Mouse (Mus musculus): ENCODE data around the gene Tle1. TPM values are rescaled to one million over a fixed set of nuclear protein-coding genes. Genes with fewer than 3 reads are reported as not detected.

The Tle1 gene
- total RNA-seq (2014; fragmentation: Nextera tagmentation), result 7.4 and 9.4 TPM in 2 replicates
- total RNA-seq (2017), result 14.2 and 19.4 TPM in 2 replicates

DNA sequence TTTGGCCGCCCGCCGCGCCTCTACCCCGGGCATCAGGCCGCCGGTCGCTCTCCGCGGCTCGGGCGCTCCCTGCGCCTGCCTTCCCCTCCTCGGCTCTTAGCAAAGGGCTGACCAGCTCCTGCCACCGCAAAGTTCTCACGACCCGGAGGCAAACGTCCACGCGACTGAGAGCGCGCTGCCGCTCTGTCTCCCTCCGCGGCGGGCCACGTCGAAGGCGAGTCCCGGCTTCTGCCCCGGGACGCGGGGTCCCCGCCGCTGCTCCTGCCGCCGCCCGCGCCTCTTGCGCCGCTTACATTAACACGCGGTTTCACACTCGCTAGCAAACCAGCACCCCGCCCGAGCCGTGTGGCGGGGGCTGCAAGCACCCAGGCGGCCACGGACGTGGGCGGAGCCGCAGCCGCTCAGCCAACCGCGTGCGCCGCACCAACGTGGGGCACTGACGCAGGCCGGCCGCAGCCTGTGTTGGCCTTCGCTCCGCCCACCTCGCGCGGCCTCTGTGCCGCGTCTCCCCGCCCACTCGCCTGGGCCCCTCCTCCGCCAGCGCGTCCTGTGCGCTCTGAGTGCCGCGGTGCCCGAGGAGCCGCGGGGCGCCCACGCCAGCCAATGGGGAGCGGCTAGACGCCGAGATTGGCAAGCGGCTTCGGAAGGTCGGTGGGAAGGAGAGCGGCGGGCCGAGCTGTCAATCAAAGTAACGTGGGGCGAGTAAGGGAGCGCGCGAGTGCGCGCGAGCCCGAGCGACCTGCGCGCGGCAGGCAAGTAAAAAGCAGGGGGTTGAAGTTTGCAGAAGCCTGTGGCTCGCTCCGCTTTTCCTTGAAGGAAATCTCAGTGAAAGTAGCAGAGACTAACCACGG is at the start of gene Tle1:
Tle1 (minus strand) TSS at position 361 of the 851 bp plus-strand sequence.
- peak; percentile 90 for ATAC-seq (replicated peaks; ENCODE audit: low FRiP score, low TSS enrichment, poor library complexity, severe bottlenecking)

GRCm38 (mm10) chr4:72233584-72234219 is 33.0 kb upstream of the Tle1 start:
- ATAC-seq (replicated peaks; ENCODE audit: low FRiP score, low TSS enrichment, poor library complexity, severe bottlenecking), result no peak

DNA sequence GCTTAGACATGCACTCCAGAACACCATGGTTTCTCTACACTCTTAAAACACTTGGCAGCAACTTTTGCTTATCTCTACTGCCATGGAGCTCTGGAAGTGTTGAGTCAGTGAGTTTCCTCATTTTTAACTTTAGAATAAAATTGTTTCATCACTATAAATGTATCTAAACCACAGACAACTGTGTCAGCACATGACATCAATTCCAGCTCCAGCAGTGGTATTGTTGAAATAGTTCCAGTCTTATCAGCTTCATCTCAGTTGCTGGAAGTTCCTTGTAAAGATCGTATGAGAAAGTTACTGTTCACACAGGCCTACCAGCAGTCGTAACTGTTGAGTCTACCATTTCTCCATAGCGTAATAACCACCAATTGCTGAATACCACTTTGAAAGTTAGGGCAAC is 31.5 kb upstream of the Tle1 start:
- no peak for ATAC-seq (replicated peaks; ENCODE audit: low FRiP score, low TSS enrichment, poor library complexity, severe bottlenecking)

DNA sequence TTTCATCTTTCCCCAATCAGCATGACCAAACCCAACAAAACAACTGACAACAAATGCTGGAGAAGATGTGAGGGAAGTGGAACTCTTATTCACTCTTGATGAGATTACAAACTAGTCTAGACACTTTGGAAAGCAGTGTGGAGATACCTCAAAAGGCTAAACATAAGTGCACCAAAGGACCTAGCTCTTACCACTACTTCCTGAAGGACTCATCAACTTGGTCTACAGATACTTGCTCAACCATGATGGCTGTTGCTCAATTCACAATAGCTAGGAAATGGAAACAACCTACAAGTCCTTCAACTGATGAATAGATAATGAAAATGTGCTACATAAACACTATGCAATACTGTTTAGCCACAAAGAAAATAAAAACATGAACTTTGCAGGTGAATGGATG is 30.1 kb upstream of the Tle1 start:
- no peak for ATAC-seq (replicated peaks; ENCODE audit: low FRiP score, low TSS enrichment, poor library complexity, severe bottlenecking)

DNA sequence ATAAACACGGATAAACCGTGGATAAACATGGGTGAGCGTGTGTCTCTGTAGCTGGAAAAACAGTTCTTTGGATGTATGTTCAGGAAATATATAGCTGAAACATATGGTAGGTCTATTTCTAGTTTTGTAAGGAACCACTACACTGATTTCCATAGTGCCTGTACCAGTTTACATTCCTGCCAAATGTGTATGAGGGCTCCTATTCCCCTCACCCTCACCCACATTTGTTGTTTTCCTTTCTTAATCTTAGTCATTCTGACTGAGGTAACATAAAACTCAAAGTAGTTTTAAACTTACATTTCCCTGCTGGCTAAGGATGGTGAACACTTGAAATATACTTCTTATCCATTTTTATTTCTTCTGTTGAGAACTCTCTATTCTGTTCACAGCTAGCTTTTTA is 20.9 kb upstream of the Tle1 start:
- ATAC-seq (replicated peaks; ENCODE audit: low FRiP score, low TSS enrichment, poor library complexity, severe bottlenecking), result no peak

GRCm38 (mm10) chr4:72204420-72205045 is 3.8 kb upstream of the Tle1 start:
- no peak for ATAC-seq (replicated peaks; ENCODE audit: low FRiP score, low TSS enrichment, poor library complexity, severe bottlenecking)

- no peak for ATAC-seq (replicated peaks; ENCODE audit: low FRiP score, low TSS enrichment, poor library complexity, severe bottlenecking)
Measured at GRCm38 (mm10) chr4:72201521-72201991, 837 bp upstream of the Tle1 start.

GRCm38 (mm10) chr4:72199571-72200558 is 854 bp downstream of the Tle1 start:
- ATAC-seq (replicated peaks; ENCODE audit: low FRiP score, low TSS enrichment, poor library complexity, severe bottlenecking), result no peak

- ATAC-seq (replicated peaks; ENCODE audit: low FRiP score, low TSS enrichment, poor library complexity, severe bottlenecking), result peak; percentile 80
Measured at GRCm38 (mm10) chr4:72198877-72199411, 1.8 kb downstream of the Tle1 start.

DNA sequence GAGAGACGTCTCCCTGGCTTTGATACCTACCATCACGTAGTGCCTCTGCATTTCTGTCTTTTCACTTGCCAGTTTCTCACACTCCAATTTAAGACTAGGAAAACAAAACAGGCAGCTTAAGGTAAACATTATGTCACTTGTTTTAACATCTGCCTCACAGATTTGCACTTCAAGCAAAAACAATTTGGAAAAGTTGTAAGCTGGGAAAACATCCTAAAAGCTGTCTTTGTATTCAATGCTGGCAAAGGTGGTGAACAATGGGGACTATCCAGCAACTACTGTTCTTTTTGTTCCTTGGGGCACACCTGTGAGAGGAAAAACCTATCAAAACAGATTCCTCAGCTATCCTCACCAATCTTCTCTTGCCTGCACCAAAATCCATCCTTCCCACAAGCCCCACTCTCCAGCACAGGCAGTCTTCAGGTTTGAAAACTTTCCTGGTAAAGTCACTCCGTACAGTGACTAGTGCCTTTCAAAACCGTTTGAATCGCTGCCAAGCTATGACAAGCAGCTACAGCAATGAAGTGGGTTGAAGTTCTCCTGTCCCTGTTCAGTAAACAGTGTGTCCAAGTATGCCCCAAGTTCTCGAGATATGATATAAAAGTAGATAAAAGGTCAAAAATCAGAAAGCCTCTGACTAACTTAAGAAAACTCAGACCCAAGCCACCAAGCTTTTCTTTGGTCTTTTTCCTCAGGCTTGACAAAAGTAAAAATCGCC is 2.7 kb downstream of the Tle1 start:
- no peak for ATAC-seq (replicated peaks; ENCODE audit: low FRiP score, low TSS enrichment, poor library complexity, severe bottlenecking)

DNA sequence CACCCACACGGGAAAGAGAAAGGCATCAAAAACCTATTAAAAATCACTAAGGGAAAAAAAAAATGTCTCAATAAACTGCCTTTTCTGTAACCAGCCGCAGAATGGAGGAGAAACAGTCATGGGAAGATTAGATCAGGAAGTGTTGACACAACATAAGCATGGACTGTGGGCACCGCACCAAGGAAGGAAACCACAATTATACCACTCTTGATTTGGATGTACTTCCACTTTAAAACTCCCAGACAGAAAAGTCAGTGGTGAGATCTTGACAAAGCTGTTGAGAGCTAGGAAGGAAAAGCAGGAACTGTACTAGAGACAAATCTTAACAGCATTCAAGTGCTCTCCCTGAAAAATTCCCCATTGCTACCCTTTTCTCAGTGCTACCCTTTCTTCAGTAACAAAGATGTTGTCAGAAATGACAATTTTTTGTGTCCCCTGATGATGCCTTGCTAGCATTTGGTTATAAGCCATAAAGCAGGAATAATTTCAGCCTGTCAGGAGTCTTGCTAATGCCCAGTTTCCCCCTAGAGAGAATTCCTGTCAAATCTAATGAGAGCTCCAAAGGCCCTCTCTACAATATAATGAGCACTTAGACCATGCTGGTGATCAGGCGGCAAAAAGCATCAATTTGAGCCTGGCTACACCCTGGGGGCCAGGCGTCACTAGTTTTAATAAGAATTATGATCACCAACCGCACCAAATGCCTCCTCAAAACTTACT is 5.4 kb downstream of the Tle1 start:
- 0 out of 2 replicates have a peak, but pooled peaks have one; percentile 23 for ATAC-seq (replicated peaks; ENCODE audit: low FRiP score, low TSS enrichment, poor library complexity, severe bottlenecking)

GRCm38 (mm10) chr4:72193276-72193675 is 7.4 kb downstream of the Tle1 start:
- peak; percentile 84 for ATAC-seq (replicated peaks; ENCODE audit: low FRiP score, low TSS enrichment, poor library complexity, severe bottlenecking)

- no peak for ATAC-seq (replicated peaks; ENCODE audit: low FRiP score, low TSS enrichment, poor library complexity, severe bottlenecking)
Measured at GRCm38 (mm10) chr4:72184476-72184875, 16.2 kb downstream of the Tle1 start.

DNA sequence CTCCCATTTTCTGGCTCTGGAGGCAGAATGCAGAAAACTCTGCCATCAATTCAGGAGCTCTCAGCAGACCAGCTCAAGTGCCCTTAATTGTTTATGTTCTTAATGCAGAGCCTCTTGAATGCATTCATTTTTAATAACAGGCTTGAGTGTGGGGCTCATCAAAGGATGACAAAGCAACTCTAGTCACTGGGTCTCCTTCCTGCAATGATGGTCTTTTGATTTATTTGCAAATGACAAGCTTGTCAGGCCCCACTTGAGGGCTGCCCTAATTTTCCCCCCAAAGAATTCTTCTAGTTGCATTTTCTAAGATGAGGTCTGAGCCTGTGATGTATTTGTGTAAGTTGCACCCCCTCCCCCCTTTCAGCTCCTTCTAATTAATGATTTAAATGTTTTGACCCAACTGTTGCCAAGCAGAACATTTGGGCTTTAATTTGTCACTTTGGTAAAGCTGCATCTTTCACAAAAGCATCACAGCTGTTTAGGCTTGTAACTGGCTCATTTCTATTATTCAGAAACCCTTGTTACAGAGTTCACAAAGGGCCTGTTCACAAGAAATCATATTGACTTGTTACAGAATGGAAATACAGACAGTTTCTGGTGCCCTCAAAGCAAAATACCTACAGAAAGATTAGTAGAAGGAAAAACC is 18.3 kb downstream of the Tle1 start:
- ATAC-seq (replicated peaks; ENCODE audit: low FRiP score, low TSS enrichment, poor library complexity, severe bottlenecking), result no peak

- no peak for ATAC-seq (replicated peaks; ENCODE audit: low FRiP score, low TSS enrichment, poor library complexity, severe bottlenecking)
Measured at GRCm38 (mm10) chr4:72175943-72176342, 24.8 kb downstream of the Tle1 start.

DNA sequence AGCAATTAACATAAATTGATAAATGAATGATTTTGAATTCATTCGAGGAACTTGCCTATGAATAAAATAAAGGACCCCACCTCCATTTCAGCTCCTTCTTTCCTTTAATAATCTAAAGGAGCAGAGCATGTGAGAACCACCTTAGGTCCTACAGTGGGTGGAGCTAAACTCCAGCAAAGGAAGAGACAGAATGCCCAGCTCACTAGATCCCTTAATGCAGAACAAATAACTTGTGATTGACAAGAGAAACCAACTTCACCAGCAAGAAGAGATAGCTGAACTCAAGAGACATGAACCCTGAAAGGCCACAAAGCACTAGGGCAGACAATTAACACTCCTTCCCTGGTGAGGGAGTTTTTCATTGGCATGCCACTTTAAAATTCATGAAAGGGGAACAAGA is 32.5 kb downstream of the Tle1 start:
- ATAC-seq (replicated peaks; ENCODE audit: low FRiP score, low TSS enrichment, poor library complexity, severe bottlenecking), result no peak

DNA sequence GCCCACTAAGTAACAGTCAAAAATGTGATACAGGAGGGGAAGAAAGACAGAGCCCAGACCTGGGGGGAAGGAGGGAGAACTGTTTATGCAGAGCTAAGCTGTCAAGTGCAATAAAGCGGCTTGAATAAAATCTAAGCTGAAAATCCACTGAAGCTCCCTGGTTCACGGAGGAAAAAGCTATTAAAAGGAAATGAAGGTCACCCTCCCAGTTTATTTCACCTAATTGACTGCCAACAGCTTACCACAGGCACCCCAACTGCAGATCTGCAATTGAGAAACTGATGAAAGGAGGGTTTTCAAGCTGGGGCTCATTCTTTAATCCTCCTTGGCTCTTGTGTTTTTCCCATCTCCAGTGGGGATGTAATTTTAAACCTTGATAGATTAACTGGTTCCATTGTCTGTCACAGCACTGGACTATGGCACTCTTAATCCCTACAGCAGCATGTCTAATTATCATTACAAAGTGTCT is 32.9 kb downstream of the Tle1 start:
- no peak for ATAC-seq (replicated peaks; ENCODE audit: low FRiP score, low TSS enrichment, poor library complexity, severe bottlenecking)

All from megakaryocyte-erythroid progenitor cell, adult 5-6 weeks (primary cell).